Mouse (Mus musculus) C2C12 (cell line): Measurements from ENCODE around the gene Eef2.
"Not testable (repeated sequence)": the region's sequence is repeated elsewhere in the genome, so short reads cannot be mapped to it uniquely, and the experiment has no call there.

ENCODE experiments used
- CEBPB ChIP-seq: IDR thresholded peaks from one replicate; pipeline ENCODE4 v1.6.1; 2011; ENCODE audit warnings: low read depth, mild to moderate bottlenecking, control low read depth, moderate library complexity
- CTCF ChIP-seq: IDR thresholded peaks from one replicate; pipeline ENCODE4 v1.5.1; 2011; ENCODE audit not compliant: control insufficient read depth, insufficient read depth, insufficient read length
- MAX ChIP-seq: IDR thresholded peaks from one replicate; pipeline ENCODE4 v1.6.1; 2011; ENCODE audit warnings: mild to moderate bottlenecking, control low read depth
- MYOD1 ChIP-seq: IDR thresholded peaks from one replicate; pipeline ENCODE4 v1.6.1; 2011; ENCODE audit warnings: low read depth; ENCODE audit not compliant: control insufficient read depth, insufficient read length
- MYOG ChIP-seq: IDR thresholded peaks from one replicate; pipeline ENCODE4 v1.6.1; 2011; ENCODE audit not compliant: control insufficient read depth, insufficient read length; ENCODE audit errors: extremely low read depth

DNA sequence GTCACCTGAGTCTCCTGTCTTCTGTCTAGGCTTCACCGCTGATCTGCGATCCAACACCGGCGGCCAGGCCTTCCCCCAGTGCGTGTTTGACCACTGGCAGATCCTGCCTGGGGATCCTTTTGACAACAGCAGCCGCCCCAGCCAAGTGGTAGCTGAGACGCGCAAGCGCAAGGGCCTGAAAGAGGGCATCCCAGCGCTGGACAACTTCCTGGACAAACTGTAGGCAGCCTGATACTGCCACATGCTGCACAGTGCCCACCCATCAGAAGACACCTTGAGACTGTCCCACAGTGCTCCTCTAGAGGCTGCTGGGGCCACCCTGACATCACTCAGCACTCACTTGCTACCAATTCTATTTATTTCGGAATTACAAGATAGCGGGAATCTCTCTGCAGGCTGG is 5.4 kb downstream of the Eef2 start:
- TF ChIP-seq MYOG, CTCF, MAX, CEBPB, MYOD1: not testable (repeated sequence)
